Mouse (Mus musculus): ENCODE measurements around the gene Foxa3. TPM values are rescaled to one million over a fixed set of nuclear protein-coding genes. Genes with fewer than 3 reads are reported as not detected.

The Foxa3 gene
- polyA plus RNA-seq, 1 experiment from 2014 or later: not detected

- DNase-seq (ENCODE audit: low spot score) (peak; percentile 73), ATAC-seq (ENCODE audit: low FRiP score) (peak; percentile 72)
- Histone ChIP-seq H3K4me3 (replicated peaks; ENCODE audit: low read length) (0 out of 2 replicates have a peak within 1 kb of the TSS, but pooled peaks have one; percentile 2), H3K9me3 (ENCODE audit: control insufficient read depth, low read length) (no peaks in the 10 kb centered on the region), H3K9ac (peak within 1 kb of the TSS; percentile 45; the same call in 1 of the 2 replicates), H3K4me2 (replicated peaks) (peak within 1 kb of the TSS; percentile 41), H3K4me1 (replicated peaks; ENCODE audit: control insufficient read depth, insufficient read depth, low read length) (no peaks in the 10 kb centered on the region), H3K36me3 (replicated peaks; ENCODE audit: control insufficient read depth, insufficient read depth) (peaks cover 35% of the 10 kb centered on the region), H3K27me3 (ENCODE audit: control insufficient read depth, insufficient read depth, low read length) (no peaks in the 10 kb centered on the region), H3K27ac (no peak within 1 kb of the TSS)
- 29% methylated on average over 33 of the region's 33 CpGs for WGBS
Observed at GRCm38 (mm10) chr7:19054047-19054776, 30.9 kb upstream of the Foxa3 start, which contains the start of gene Rsph6a. Gene Rsph6a, plus strand, starts transcription at chr7:19054690.

- Histone ChIP-seq H3K36me3 (replicated peaks; ENCODE audit: control insufficient read depth, insufficient read depth) (peaks cover 46% of the 10 kb centered on the region), H3K9ac (no peak overlapping the region), H3K4me1 (replicated peaks; ENCODE audit: control insufficient read depth, insufficient read depth, low read length) (no peaks in the 10 kb centered on the region), H3K27me3 (ENCODE audit: control insufficient read depth, insufficient read depth, low read length) (no peaks in the 10 kb centered on the region), H3K4me3 (replicated peaks; ENCODE audit: low read length) (no peak overlapping the region), H3K4me2 (replicated peaks) (no peak overlapping the region), H3K27ac (no peak overlapping the region), H3K9me3 (ENCODE audit: control insufficient read depth, low read length) (no peaks in the 10 kb centered on the region)
- WGBS: 91% methylated on average over 7 of the region's 7 CpGs
- DNase-seq (ENCODE audit: low spot score): no peak
- ATAC-seq (ENCODE audit: low FRiP score): no peak
Observed at GRCm38 (mm10) chr7:19053136-19053532, 29.8 kb upstream of the Foxa3 start.

- H3K9me3 ChIP-seq (ENCODE audit: control insufficient read depth, low read length): no peaks in the 10 kb centered on the region
- ATAC-seq (ENCODE audit: low FRiP score) (no peak), DNase-seq (ENCODE audit: low spot score) (no peak)
- H3K4me3 ChIP-seq (replicated peaks; ENCODE audit: low read length): no peak overlapping the region
- no peak overlapping the region for H3K4me2 ChIP-seq (replicated peaks)
- no peak overlapping the region for H3K27ac ChIP-seq
- peaks cover 52% of the 10 kb centered on the region for H3K36me3 ChIP-seq (replicated peaks; ENCODE audit: control insufficient read depth, insufficient read depth)
- no peaks in the 10 kb centered on the region for H3K27me3 ChIP-seq (ENCODE audit: control insufficient read depth, insufficient read depth, low read length)
- no peaks in the 10 kb centered on the region for H3K4me1 ChIP-seq (replicated peaks; ENCODE audit: control insufficient read depth, insufficient read depth, low read length)
- H3K9ac ChIP-seq: no peak overlapping the region
- 92% methylated on average over 15 of the region's 15 CpGs for WGBS
Observed at GRCm38 (mm10) chr7:19052345-19053135, 29.2 kb upstream of the Foxa3 start.

- H3K36me3 ChIP-seq (replicated peaks; ENCODE audit: control insufficient read depth, insufficient read depth): peaks cover 66% of the 10 kb centered on the region
- ATAC-seq (ENCODE audit: low FRiP score) (no peak), DNase-seq (ENCODE audit: low spot score) (no peak)
- H3K9ac ChIP-seq: no peak overlapping the region
- H3K27ac ChIP-seq: no peak overlapping the region
- no peaks in the 10 kb centered on the region for H3K4me1 ChIP-seq (replicated peaks; ENCODE audit: control insufficient read depth, insufficient read depth, low read length)
- no peak overlapping the region for H3K4me3 ChIP-seq (replicated peaks; ENCODE audit: low read length)
- 75% methylated on average over 4 of the region's 4 CpGs for WGBS
- no peak overlapping the region for H3K4me2 ChIP-seq (replicated peaks)
- H3K9me3 ChIP-seq (ENCODE audit: control insufficient read depth, low read length): no peaks in the 10 kb centered on the region
- H3K27me3 ChIP-seq (ENCODE audit: control insufficient read depth, insufficient read depth, low read length): no peaks in the 10 kb centered on the region
Observed at GRCm38 (mm10) chr7:19051161-19051560, 27.8 kb upstream of the Foxa3 start.

- Histone ChIP-seq H3K4me2 (replicated peaks) (no peak overlapping the region), H3K27ac (no peak overlapping the region), H3K9ac (no peak overlapping the region), H3K4me3 (replicated peaks; ENCODE audit: low read length) (no peak overlapping the region), H3K9me3 (ENCODE audit: control insufficient read depth, low read length) (no peaks in the 10 kb centered on the region), H3K4me1 (replicated peaks; ENCODE audit: control insufficient read depth, insufficient read depth, low read length) (no peaks in the 10 kb centered on the region), H3K36me3 (replicated peaks; ENCODE audit: control insufficient read depth, insufficient read depth) (peaks cover 76% of the 10 kb centered on the region), H3K27me3 (ENCODE audit: control insufficient read depth, insufficient read depth, low read length) (no peaks in the 10 kb centered on the region)
- DNase-seq (ENCODE audit: low spot score) (no peak), ATAC-seq (ENCODE audit: low FRiP score) (no peak)
- WGBS: 91% methylated on average over 8 of the region's 8 CpGs
Observed at GRCm38 (mm10) chr7:19050172-19050571, 26.8 kb upstream of the Foxa3 start.

GRCm38 (mm10) chr7:19049252-19049651 lies 25.9 kb upstream of the Foxa3 start:
- Histone ChIP-seq H3K27ac (no peak overlapping the region), H3K27me3 (ENCODE audit: control insufficient read depth, insufficient read depth, low read length) (no peaks in the 10 kb centered on the region), H3K9ac (no peak overlapping the region), H3K4me2 (replicated peaks) (no peak overlapping the region), H3K4me1 (replicated peaks; ENCODE audit: control insufficient read depth, insufficient read depth, low read length) (no peaks in the 10 kb centered on the region), H3K36me3 (replicated peaks; ENCODE audit: control insufficient read depth, insufficient read depth) (peaks cover 85% of the 10 kb centered on the region), H3K4me3 (replicated peaks; ENCODE audit: low read length) (no peak overlapping the region), H3K9me3 (ENCODE audit: control insufficient read depth, low read length) (no peaks in the 10 kb centered on the region)
- ATAC-seq (ENCODE audit: low FRiP score) (no peak), DNase-seq (ENCODE audit: low spot score) (no peak)
- 93% methylated on average over 5 of the region's 5 CpGs for WGBS

GRCm38 (mm10) chr7:19048006-19048527 lies 24.7 kb upstream of the Foxa3 start:
- WGBS: 89% methylated on average over 14 of the region's 14 CpGs
- no peak overlapping the region for H3K27ac ChIP-seq
- ATAC-seq (ENCODE audit: low FRiP score): no peak
- H3K9me3 ChIP-seq (ENCODE audit: control insufficient read depth, low read length): no peaks in the 10 kb centered on the region
- H3K4me1 ChIP-seq (replicated peaks; ENCODE audit: control insufficient read depth, insufficient read depth, low read length): no peaks in the 10 kb centered on the region
- H3K9ac ChIP-seq: no peak overlapping the region
- no peak for DNase-seq (ENCODE audit: low spot score)
- H3K27me3 ChIP-seq (ENCODE audit: control insufficient read depth, insufficient read depth, low read length): no peaks in the 10 kb centered on the region
- no peak overlapping the region for H3K4me3 ChIP-seq (replicated peaks; ENCODE audit: low read length)
- no peak overlapping the region for H3K4me2 ChIP-seq (replicated peaks)
- H3K36me3 ChIP-seq (replicated peaks; ENCODE audit: control insufficient read depth, insufficient read depth): peaks cover 96% of the 10 kb centered on the region

- ATAC-seq (ENCODE audit: low FRiP score) (no peak), DNase-seq (ENCODE audit: low spot score) (no peak)
- no peak overlapping the region for H3K4me2 ChIP-seq (replicated peaks)
- H3K9ac ChIP-seq: no peak overlapping the region
- H3K4me3 ChIP-seq (replicated peaks; ENCODE audit: low read length): no peak overlapping the region
- peaks cover 99% of the 10 kb centered on the region for H3K36me3 ChIP-seq (replicated peaks; ENCODE audit: control insufficient read depth, insufficient read depth)
- H3K9me3 ChIP-seq (ENCODE audit: control insufficient read depth, low read length): no peaks in the 10 kb centered on the region
- whole genome bisulfite sequencing: 92% methylated on average over 11 of the region's 11 CpGs
- H3K27me3 ChIP-seq (ENCODE audit: control insufficient read depth, insufficient read depth, low read length): no peaks in the 10 kb centered on the region
- H3K27ac ChIP-seq: no peak overlapping the region
- no peaks in the 10 kb centered on the region for H3K4me1 ChIP-seq (replicated peaks; ENCODE audit: control insufficient read depth, insufficient read depth, low read length)
Observed at GRCm38 (mm10) chr7:19046286-19047069, 23.1 kb upstream of the Foxa3 start.

GRCm38 (mm10) chr7:19044616-19045015 lies 21.3 kb upstream of the Foxa3 start:
- WGBS: 96% methylated on average over 6 of the region's 6 CpGs
- H3K4me2 ChIP-seq (replicated peaks): no peak overlapping the region
- no peaks in the 10 kb centered on the region for H3K27me3 ChIP-seq (ENCODE audit: control insufficient read depth, insufficient read depth, low read length)
- no peak overlapping the region for H3K9ac ChIP-seq
- H3K36me3 ChIP-seq (replicated peaks; ENCODE audit: control insufficient read depth, insufficient read depth): peaks cover 99% of the 10 kb centered on the region
- no peak for DNase-seq (ENCODE audit: low spot score)
- no peak overlapping the region for H3K27ac ChIP-seq
- H3K9me3 ChIP-seq (ENCODE audit: control insufficient read depth, low read length): no peaks in the 10 kb centered on the region
- no peaks in the 10 kb centered on the region for H3K4me1 ChIP-seq (replicated peaks; ENCODE audit: control insufficient read depth, insufficient read depth, low read length)
- ATAC-seq (ENCODE audit: low FRiP score): no peak
- H3K4me3 ChIP-seq (replicated peaks; ENCODE audit: low read length): no peak overlapping the region
